Mouse (Mus musculus): ENCODE data around the gene Ift43. TPM values are rescaled to one million over a fixed set of nuclear protein-coding genes. Genes with fewer than 3 reads are reported as not detected.

The Ift43 gene
- polyA plus RNA-seq (2015; fragmentation: Nextera tagmentation; extraction: Ambion mirVana): 8.6 and 10.3 TPM in 2 replicates

DNA sequence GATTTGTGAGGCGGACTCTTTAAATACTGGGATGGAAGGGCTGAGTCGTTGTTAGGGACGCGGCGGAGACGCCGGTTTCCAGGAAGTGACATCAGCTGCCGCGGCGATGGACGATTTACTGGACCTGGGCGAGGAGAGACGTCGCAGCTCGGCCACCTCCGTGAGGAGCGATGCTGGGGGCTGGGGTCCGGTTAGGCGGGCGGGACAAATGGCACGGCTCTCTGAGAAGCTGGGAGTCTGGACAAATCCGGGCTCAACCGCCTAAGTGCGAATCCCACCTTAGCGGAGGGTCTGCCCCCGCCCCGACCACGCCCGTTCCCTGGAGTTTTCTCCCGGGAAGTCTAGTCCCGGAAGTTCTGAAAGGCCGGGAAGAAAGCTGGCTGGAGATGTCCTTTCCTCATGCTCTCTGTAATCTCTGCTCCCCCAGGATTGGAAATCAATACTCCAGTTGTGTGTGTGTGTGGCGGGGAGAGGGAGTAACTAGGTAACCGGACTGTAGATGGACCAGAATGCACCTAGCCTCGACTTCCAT lies at the start of gene Ift43:
Gene Ift43, plus strand, starts transcription at position 61 of the 532 bp plus-strand sequence.
- H3K27me3 ChIP-seq: peaks cover 59% of the 10 kb centered on the region
- peaks cover 7% of the 10 kb centered on the region for H3K4me1 ChIP-seq (replicated peaks)
- H3K9ac ChIP-seq: peak within 1 kb of the TSS; percentile 36; the same call in 1 of the 2 replicates
- ATAC-seq (ENCODE audit: low read depth) (no peak), DNase-seq (no peak)
- 1% methylated on average over 35 of the region's 35 CpGs for WGBS (ENCODE audit: insufficient replicate concordance)
- H3K36me3 ChIP-seq: 0 out of 2 replicates have a peak, but pooled peaks cover 2% of the 10 kb centered on the region
- H3K4me2 ChIP-seq: peak within 1 kb of the TSS; percentile 65
- no peaks in the 10 kb centered on the region for H3K9me3 ChIP-seq (replicated peaks)
- H3K27ac ChIP-seq: no peak within 1 kb of the TSS
- peak within 1 kb of the TSS; percentile 60 for H3K4me3 ChIP-seq (replicated peaks)

DNA sequence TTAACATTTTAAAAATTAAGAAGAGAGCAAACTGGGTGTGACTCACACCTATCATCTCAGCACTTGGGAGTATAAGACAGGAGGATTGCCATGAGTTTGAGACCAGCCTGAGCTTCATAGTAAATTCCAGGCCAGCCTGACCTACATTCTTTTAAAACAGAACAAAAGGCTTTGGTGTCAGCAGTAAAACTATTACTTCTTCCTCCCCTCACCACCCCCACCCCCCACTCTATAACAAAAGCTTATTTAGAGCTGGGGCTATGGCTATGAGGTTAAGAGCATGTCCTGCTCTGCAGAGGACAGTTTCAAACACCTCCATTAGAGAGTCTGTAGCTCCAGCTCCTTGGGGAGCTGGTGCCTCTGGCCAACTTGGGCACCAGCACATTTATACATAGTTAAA lies 46.8 kb upstream of the Ift43 start:
- DNase-seq (no peak), ATAC-seq (ENCODE audit: low read depth) (no peak)
- Histone ChIP-seq H3K27ac (no peak overlapping the region), H3K4me1 (replicated peaks) (peaks cover 19% of the 10 kb centered on the region), H3K9ac (no peak overlapping the region), H3K36me3 (no peaks in the 10 kb centered on the region), H3K4me2 (no peak overlapping the region), H3K27me3 (no peaks in the 10 kb centered on the region), H3K9me3 (replicated peaks) (no peaks in the 10 kb centered on the region), H3K4me3 (replicated peaks) (no peak overlapping the region)

DNA sequence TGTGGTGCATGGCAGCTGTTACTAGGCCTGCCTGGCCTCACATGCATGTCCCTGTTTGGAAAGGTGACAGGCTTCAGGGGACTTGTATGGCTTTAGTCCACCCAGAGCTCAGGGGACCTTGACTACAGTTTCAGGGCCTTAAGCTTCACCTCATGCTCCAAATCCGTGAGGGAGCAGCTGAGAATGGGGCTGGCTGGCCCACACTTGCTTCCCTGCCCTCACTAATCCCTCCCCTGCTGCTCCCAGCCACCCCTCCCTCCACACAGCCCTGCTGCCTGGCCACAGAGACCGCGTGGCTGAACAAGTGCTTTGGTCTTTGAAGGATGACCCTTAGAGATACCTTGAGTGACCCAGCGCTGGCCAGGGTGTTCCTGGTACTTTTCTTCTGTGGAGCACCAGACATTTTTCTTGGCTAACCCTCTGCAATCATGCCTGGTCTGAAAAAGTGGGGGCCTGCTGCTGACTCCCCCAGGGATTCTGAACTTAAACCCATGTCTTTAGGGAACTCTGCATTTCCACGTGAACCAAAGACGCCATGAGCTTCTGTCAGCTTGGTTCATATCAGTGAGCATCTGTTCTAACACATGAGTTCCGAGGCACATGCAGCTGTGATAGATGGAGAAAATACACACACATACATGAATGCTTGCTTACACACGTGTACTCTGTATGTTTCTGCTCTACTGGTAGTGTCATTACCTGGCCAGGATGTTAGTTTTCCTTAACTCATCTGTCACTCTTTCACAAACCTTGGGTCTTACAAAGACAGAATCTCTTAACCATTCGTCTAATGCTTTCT lies 45.8 kb upstream of the Ift43 start:
- Histone ChIP-seq H3K4me2 (no peak overlapping the region), H3K9ac (no peak overlapping the region), H3K9me3 (replicated peaks) (no peaks in the 10 kb centered on the region), H3K4me1 (replicated peaks) (peaks cover 12% of the 10 kb centered on the region), H3K27ac (no peak overlapping the region), H3K4me3 (replicated peaks) (no peak overlapping the region), H3K36me3 (no peaks in the 10 kb centered on the region), H3K27me3 (no peaks in the 10 kb centered on the region)
- 62% methylated on average over 9 of the region's 9 CpGs for WGBS (ENCODE audit: insufficient replicate concordance)
- DNase-seq: no peak
- ATAC-seq (ENCODE audit: low read depth): no peak

DNA sequence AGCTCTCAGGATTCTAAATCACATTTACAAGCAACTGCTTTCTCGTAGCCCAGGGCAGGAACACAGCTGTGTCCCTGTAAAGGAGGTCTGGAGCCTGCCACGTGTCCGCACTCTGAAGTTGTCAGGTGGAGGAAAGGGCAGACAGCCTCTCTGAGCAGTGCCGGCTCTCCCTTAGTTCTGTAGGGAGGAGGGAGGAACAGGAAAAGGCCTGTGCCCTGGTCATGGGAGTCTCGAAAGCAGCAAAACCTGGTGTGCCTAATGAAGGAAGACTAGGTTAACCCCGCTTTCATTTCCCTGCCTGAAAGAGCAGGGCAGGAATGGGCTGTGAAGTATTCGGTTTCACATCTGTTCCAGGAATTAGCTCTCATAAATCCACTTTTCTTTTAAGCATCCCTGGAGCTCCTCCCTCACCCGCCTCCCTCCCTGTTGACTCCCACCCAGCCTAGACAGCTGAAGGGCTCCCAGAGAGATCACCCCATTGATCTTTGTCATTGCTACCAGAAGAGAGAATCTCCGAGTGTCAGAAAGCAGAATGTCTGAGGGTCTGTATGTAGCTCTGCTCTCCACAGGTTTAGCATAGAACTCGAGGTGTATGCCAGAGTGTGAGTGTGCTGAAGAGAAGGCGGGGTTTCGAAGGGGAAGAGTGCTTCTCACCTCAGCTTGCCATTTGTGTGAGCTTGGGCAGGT lies 45.0 kb upstream of the Ift43 start:
- no peaks in the 10 kb centered on the region for H3K9me3 ChIP-seq (replicated peaks)
- DNase-seq (no peak), ATAC-seq (ENCODE audit: low read depth) (no peak)
- no peaks in the 10 kb centered on the region for H3K36me3 ChIP-seq
- peaks cover 8% of the 10 kb centered on the region for H3K4me1 ChIP-seq (replicated peaks)
- H3K27me3 ChIP-seq: no peaks in the 10 kb centered on the region
- no peak overlapping the region for H3K4me2 ChIP-seq
- H3K27ac ChIP-seq: no peak overlapping the region
- WGBS (ENCODE audit: insufficient replicate concordance): 59% methylated on average over 12 of the region's 12 CpGs
- H3K9ac ChIP-seq: no peak overlapping the region
- H3K4me3 ChIP-seq (replicated peaks): no peak overlapping the region

DNA sequence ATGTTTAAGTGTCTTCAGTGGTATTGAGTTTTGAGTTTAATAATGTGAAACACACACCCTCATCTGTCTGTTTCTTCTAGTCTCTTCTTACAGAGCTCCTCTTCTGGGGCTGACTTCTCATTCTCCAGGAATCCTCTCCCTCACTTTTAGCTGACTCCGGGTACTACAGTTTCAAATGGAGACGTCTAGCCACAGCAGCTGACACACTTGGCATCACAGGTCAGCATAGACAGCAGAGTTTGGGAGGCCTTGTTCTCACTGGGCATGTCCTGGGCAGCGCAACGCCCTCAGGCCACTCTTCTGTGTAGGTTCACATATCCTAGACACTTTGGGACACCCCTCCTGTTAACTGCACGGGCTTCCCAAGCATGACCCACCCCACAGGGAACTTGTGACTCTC lies 43.3 kb upstream of the Ift43 start:
- Histone ChIP-seq H3K36me3 (peaks cover 10% of the 10 kb centered on the region; the same call in 1 of the 2 replicates), H3K4me1 (replicated peaks) (no peaks in the 10 kb centered on the region; the same call in 1 of the 2 replicates), H3K27ac (no peak overlapping the region), H3K27me3 (no peaks in the 10 kb centered on the region), H3K4me2 (no peak overlapping the region), H3K4me3 (replicated peaks) (no peak overlapping the region), H3K9me3 (replicated peaks) (no peaks in the 10 kb centered on the region; the same call in 1 of the 2 replicates), H3K9ac (no peak overlapping the region)
- no peak for ATAC-seq (ENCODE audit: low read depth)
- 81% methylated on average over 5 of the region's 5 CpGs for WGBS (ENCODE audit: insufficient replicate concordance)
- no peak for DNase-seq

DNA sequence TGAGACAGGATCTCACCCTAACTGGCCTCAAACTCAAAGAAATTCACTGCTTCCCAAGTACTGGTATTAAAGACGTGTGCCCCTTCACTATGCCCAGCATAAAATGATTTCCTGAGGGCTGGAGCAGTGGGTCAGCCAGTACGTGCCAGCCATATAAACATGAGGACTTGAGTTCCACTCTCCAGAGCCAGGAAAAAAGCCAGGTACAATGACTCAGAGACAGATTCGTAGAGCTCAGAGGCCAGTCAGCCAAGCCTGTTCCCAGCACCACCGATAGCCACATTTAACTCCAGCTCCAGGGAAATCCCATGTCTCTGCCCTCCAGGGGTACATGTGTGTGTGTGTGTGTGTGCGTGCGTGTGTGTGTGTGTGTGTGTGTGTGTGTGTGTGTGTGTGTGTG lies 42.6 kb upstream of the Ift43 start:
- no peak overlapping the region for H3K27ac ChIP-seq
- H3K27me3 ChIP-seq: no peaks in the 10 kb centered on the region
- 81% methylated on average over 6 of the region's 6 CpGs for WGBS (ENCODE audit: insufficient replicate concordance)
- no peak overlapping the region for H3K4me2 ChIP-seq
- no peak for ATAC-seq (ENCODE audit: low read depth)
- H3K9me3 ChIP-seq (replicated peaks): no peaks in the 10 kb centered on the region; the same call in 1 of the 2 replicates
- no peak overlapping the region for H3K9ac ChIP-seq
- DNase-seq: no peak
- H3K4me3 ChIP-seq (replicated peaks): no peak overlapping the region
- H3K36me3 ChIP-seq: peaks cover 10% of the 10 kb centered on the region; the same call in 1 of the 2 replicates
- H3K4me1 ChIP-seq (replicated peaks): no peaks in the 10 kb centered on the region

DNA sequence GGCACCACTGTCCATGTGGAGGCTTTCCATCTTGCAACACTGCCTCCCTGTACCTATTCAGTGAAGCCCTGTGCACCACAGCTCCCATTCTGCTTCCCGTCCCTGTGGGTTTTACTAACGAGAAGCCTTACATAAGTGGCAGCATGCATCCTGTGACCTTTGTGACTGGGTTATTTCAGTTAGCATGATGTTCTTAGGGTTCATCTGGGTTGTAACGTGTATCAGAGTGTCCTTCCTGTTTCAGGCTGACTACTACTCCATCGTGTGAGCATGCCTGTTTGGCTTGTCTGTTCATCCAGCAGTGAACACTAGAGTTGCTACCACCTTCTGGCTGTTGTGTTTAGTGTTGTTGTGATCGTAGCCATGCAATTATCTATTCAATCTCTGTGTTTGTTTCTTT lies 36.2 kb upstream of the Ift43 start:
- DNase-seq: no peak
- Histone ChIP-seq H3K4me2 (no peak overlapping the region), H3K9ac (no peak overlapping the region), H3K9me3 (replicated peaks) (no peaks in the 10 kb centered on the region; the same call in 1 of the 2 replicates), H3K36me3 (peaks cover 10% of the 10 kb centered on the region; the same call in 1 of the 2 replicates), H3K27ac (no peak overlapping the region), H3K27me3 (no peaks in the 10 kb centered on the region), H3K4me3 (replicated peaks) (no peak overlapping the region), H3K4me1 (replicated peaks) (peaks cover 3% of the 10 kb centered on the region)
- ATAC-seq (ENCODE audit: low read depth): no peak
- WGBS (ENCODE audit: insufficient replicate concordance): 60% methylated on average over 5 of the region's 5 CpGs

DNA sequence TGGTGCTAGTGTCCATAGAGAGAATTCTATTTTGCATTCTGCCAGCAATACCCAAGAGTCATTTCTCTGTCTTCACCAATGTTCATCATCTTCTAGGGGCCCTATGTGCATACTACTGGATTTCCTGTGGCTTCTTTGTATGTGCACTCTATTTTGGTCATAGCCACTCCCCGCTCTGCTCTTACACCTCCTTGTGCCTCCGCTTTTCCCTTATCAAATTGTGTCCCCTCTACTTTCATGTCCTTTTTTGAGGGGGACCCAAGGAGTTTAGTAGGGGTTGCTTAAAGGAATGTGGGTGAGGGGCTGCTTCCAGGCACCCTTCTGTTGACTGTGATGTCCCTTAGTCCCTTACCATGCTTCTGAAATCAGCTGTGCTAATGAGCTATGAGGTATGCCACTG lies 35.6 kb upstream of the Ift43 start:
- 80% methylated on average over 2 of the region's 2 CpGs for WGBS (ENCODE audit: insufficient replicate concordance)

DNA sequence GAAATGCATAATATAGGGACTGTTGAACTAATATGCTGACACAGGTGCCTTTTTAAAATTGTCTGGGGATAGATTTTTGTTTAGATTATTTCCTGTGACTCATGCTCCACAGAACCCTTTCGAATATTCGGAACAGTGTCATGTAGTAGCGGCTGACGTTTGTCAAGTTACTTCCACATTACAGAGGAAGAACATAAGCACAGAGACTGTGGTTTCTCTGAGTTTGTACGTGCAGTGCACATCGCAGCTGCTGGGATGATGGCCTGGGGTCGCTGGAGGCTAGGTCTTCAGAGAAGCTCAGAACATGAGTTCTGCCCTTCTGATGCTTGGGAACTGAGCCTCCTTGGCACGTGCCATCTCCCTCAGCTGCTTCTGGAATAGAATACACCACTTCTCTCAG lies 35.0 kb upstream of the Ift43 start:
- WGBS (ENCODE audit: insufficient replicate concordance): 40% methylated on average over 8 of the region's 8 CpGs
- peaks cover 10% of the 10 kb centered on the region; the same call in 1 of the 2 replicates for H3K36me3 ChIP-seq
- H3K9me3 ChIP-seq (replicated peaks): no peaks in the 10 kb centered on the region; the same call in 1 of the 2 replicates
- H3K4me2 ChIP-seq: no peak overlapping the region
- DNase-seq (no peak), ATAC-seq (ENCODE audit: low read depth) (no peak)
- no peak overlapping the region for H3K27ac ChIP-seq
- no peaks in the 10 kb centered on the region for H3K27me3 ChIP-seq
- H3K9ac ChIP-seq: no peak overlapping the region
- H3K4me1 ChIP-seq (replicated peaks): peaks cover 8% of the 10 kb centered on the region
- no peak overlapping the region for H3K4me3 ChIP-seq (replicated peaks)

More for the DNA sequence above, 35.6 kb upstream of the Ift43 start:
- Histone ChIP-seq H3K4me3 (replicated peaks) (no peak overlapping the region), H3K9ac (no peak overlapping the region), H3K27ac (no peak overlapping the region), H3K4me2 (no peak overlapping the region), H3K4me1 (replicated peaks) (peaks cover 8% of the 10 kb centered on the region), H3K36me3 (peaks cover 10% of the 10 kb centered on the region; the same call in 1 of the 2 replicates), H3K9me3 (replicated peaks) (no peaks in the 10 kb centered on the region; the same call in 1 of the 2 replicates), H3K27me3 (no peaks in the 10 kb centered on the region)
- ATAC-seq (ENCODE audit: low read depth) (no peak), DNase-seq (no peak)

DNA sequence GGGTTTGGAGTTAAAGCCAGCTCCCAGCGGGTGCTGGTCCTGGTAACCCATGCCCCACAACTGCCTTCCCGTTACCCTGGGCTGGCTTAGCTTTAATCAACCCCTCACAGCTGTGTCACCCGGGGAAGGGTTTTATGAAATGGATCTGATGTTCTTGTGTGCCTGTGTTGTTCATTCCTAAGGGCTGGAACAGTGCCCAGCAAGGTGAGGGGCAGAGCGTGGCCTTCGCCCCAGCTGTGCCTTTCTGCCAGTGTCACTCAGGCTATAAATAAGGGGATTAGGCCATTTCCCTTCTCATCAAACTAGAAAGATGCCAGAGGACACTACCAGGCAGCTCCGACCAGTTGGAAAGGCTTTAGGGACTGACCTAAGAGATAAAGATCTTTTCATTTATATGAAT lies 32.5 kb upstream of the Ift43 start:
- Histone ChIP-seq H3K4me2 (no peak overlapping the region), H3K4me3 (replicated peaks) (no peak overlapping the region), H3K9me3 (replicated peaks) (no peaks in the 10 kb centered on the region), H3K27ac (no peak overlapping the region), H3K27me3 (no peaks in the 10 kb centered on the region), H3K9ac (no peak overlapping the region), H3K36me3 (no peaks in the 10 kb centered on the region), H3K4me1 (replicated peaks) (peaks cover 8% of the 10 kb centered on the region)
- ATAC-seq (ENCODE audit: low read depth) (no peak), DNase-seq (no peak)
- WGBS (ENCODE audit: insufficient replicate concordance): 78% methylated on average over 6 of the region's 6 CpGs

DNA sequence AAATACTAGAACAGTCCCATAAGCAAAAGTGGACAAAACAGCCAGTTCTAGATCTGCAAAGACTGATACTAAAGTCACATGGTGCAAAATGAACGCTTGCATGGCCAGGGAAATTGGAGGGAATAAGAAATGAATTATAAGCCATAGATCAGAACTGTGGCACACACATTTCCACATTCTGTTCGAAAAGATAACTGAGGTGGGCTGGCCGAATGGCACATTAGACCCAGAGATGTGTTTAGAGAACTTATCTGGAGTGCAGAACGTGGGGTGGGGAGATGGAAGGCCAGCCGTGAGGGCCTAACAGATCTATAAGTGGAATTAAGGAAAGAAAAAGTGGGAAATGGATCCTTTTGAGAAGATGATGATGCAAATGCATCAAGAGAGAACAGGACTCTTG lies 30.9 kb upstream of the Ift43 start:
- Histone ChIP-seq H3K9ac (no peak overlapping the region), H3K27ac (no peak overlapping the region), H3K4me1 (replicated peaks) (peaks cover 8% of the 10 kb centered on the region), H3K9me3 (replicated peaks) (no peaks in the 10 kb centered on the region), H3K36me3 (no peaks in the 10 kb centered on the region), H3K4me3 (replicated peaks) (no peak overlapping the region), H3K4me2 (no peak overlapping the region), H3K27me3 (no peaks in the 10 kb centered on the region)
- 41% methylated on average over 5 of the region's 5 CpGs for WGBS (ENCODE audit: insufficient replicate concordance)
- ATAC-seq (ENCODE audit: low read depth) (peak; percentile 73), DNase-seq (peak; percentile 3)
